Mouse (Mus musculus): ENCODE data around the gene Zfyve26.

Gene Zfyve26

GRCm38 (mm10) chr12:79296126-79296816 is at the start of gene Zfyve26:
TSS of gene Zfyve26 (minus strand) at chr12:79296304.
- DNase-seq (ENCODE audit: low spot score): peak; percentile 98

GRCm38 (mm10) chr12:79341291-79341845 is 45.3 kb upstream of the Zfyve26 start:
- no peak for DNase-seq (ENCODE audit: low spot score)

GRCm38 (mm10) chr12:79340513-79340912 is 44.4 kb upstream of the Zfyve26 start:
- DNase-seq (ENCODE audit: low spot score): no peak

GRCm38 (mm10) chr12:79338791-79339190 is 42.7 kb upstream of the Zfyve26 start:
- no peak for DNase-seq (ENCODE audit: low spot score)

- DNase-seq (ENCODE audit: low spot score): no peak
Measured at GRCm38 (mm10) chr12:79331722-79332121, 35.6 kb upstream of the Zfyve26 start.

- DNase-seq (ENCODE audit: low spot score): no peak
Measured at GRCm38 (mm10) chr12:79330571-79330970, 34.5 kb upstream of the Zfyve26 start.

- DNase-seq (ENCODE audit: low spot score): no peak
Measured at GRCm38 (mm10) chr12:79327868-79328267, 31.8 kb upstream of the Zfyve26 start.

GRCm38 (mm10) chr12:79326745-79327144 is 30.6 kb upstream of the Zfyve26 start:
- no peak for DNase-seq (ENCODE audit: low spot score)

- DNase-seq (ENCODE audit: low spot score): no peak
Measured at GRCm38 (mm10) chr12:79326236-79326635, 30.1 kb upstream of the Zfyve26 start.

GRCm38 (mm10) chr12:79322539-79322938 is 26.4 kb upstream of the Zfyve26 start:
- DNase-seq (ENCODE audit: low spot score): peak; percentile 64

GRCm38 (mm10) chr12:79320895-79321294 is 24.8 kb upstream of the Zfyve26 start:
- DNase-seq (ENCODE audit: low spot score): no peak

GRCm38 (mm10) chr12:79317339-79317738 is 21.2 kb upstream of the Zfyve26 start:
- DNase-seq (ENCODE audit: low spot score): no peak

- DNase-seq (ENCODE audit: low spot score): no peak
Measured at GRCm38 (mm10) chr12:79313721-79314120, 17.6 kb upstream of the Zfyve26 start.

GRCm38 (mm10) chr12:79306013-79306412 is 9.9 kb upstream of the Zfyve26 start:
- DNase-seq (ENCODE audit: low spot score): no peak

GRCm38 (mm10) chr12:79305131-79305530 is 9.0 kb upstream of the Zfyve26 start:
- no peak for DNase-seq (ENCODE audit: low spot score)

GRCm38 (mm10) chr12:79301802-79302201 is 5.7 kb upstream of the Zfyve26 start:
- no peak for DNase-seq (ENCODE audit: low spot score)

- DNase-seq (ENCODE audit: low spot score): no peak
Measured at GRCm38 (mm10) chr12:79297884-79298636, 2.0 kb upstream of the Zfyve26 start.

GRCm38 (mm10) chr12:79297121-79297576 is 1.0 kb upstream of the Zfyve26 start, which contains the start of gene Rad51b:
TSS of gene Rad51b (plus strand) at chr12:79297282.
- peak; percentile 93 for DNase-seq (ENCODE audit: low spot score)

- DNase-seq (ENCODE audit: low spot score): no peak
Measured at GRCm38 (mm10) chr12:79292874-79293273, 3.2 kb downstream of the Zfyve26 start.

GRCm38 (mm10) chr12:79282595-79282994 is 13.5 kb downstream of the Zfyve26 start:
- no peak for DNase-seq (ENCODE audit: low spot score)

- DNase-seq (ENCODE audit: low spot score): no peak
Measured at GRCm38 (mm10) chr12:79279513-79280115, 16.5 kb downstream of the Zfyve26 start.

GRCm38 (mm10) chr12:79272604-79273003 is 23.5 kb downstream of the Zfyve26 start:
- no peak for DNase-seq (ENCODE audit: low spot score)
